Mouse (Mus musculus): ENCODE results near the gene Phldb1. TPM values are rescaled to one million over a fixed set of nuclear protein-coding genes. Genes with fewer than 3 reads are reported as not detected.

Gene Phldb1
- polyA plus RNA-seq, 1 experiment from 2014 or later, result 33.2 TPM

DNA sequence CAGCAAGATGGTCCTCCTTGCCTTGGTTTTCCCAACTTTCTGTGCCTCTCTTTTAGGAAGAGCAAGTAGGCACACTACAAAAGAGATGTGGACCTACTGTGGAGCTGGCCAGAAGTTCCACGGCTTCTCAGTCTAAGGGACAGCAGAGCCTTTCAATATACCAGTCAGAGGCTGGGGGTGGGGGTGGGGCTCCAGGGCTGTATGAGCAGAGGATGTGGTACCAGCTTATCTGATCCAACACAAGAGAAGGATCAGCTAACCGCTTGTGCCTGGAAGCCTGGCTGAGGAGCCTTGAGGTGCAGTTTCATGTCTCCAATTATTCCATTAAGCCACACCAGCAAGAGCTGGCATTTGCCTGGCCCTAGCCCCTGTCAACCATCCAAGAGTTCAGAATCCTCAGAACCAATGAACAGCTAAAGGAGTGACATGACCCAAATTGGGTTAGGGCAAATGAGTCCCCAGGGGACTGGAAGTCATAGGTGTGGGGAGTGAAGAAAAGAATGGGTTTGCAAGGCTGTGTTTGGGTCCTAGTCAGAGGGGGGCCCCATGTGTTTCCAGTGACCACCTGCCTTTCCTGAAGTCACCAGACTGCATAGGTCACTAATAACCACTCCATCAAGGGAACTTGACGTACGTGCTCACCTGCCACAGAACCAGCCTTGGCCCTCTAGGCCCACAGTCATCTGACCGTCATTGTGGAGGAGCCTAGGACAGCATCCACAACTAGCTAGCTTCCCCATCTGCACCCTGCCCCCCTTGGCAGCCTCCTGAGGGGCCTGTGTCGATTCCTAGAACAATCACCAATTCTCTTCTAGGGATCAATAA, 17.8 kb downstream of the Phldb1 start:
- H3K9me3 ChIP-seq, result no peaks in the 10 kb centered on the region
- no peak overlapping the region for H3K4me3 ChIP-seq
- H3K27me3 ChIP-seq, result no peaks in the 10 kb centered on the region
- no peak overlapping the region for H3K4me2 ChIP-seq
- peaks cover 27% of the 10 kb centered on the region for H3K36me3 ChIP-seq
- no peak overlapping the region for H3K9ac ChIP-seq
- no peak overlapping the region for H3K27ac ChIP-seq
- no peak for ATAC-seq (ENCODE audit: borderline replicate concordance, extremely low read depth, low FRiP score, low TSS enrichment)
- 82% methylated on average over 6 of the region's 6 CpGs for WGBS
- peaks cover 28% of the 10 kb centered on the region for H3K4me1 ChIP-seq

DNA sequence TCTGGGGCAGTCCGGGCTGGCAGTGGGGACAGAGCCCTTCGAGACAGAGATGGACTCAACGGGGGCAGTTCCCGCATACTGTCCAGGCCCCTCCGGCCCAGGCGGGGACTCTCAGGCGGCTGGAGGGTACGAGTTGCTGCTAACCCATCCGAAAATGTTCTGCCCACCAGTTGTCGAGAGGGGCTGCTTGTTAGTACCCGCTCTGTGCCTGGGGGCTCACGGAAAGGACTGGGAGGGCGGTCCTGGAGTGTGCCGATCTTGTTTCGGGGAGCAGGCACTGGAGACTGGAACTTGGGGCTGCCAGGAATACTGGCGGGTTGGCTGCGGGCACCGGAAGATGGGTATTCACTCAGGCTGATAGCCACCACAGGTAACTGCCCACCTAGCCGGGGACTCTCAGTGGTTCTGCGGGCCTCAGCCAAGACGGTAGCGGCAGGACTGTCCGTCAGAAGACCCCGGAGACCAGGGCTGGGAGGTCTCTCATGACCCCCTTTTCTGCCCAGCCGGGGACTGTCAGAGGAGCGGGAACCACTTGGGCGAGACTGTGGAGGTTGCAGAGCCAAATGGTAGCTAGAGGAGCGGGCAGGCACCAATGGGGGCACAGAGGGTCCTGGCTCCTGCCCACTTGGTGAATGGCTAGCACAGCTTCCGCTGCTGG, 19.2 kb downstream of the Phldb1 start:
- 93% methylated on average over 29 of the region's 29 CpGs for WGBS
- peaks cover 33% of the 10 kb centered on the region for H3K36me3 ChIP-seq

DNA sequence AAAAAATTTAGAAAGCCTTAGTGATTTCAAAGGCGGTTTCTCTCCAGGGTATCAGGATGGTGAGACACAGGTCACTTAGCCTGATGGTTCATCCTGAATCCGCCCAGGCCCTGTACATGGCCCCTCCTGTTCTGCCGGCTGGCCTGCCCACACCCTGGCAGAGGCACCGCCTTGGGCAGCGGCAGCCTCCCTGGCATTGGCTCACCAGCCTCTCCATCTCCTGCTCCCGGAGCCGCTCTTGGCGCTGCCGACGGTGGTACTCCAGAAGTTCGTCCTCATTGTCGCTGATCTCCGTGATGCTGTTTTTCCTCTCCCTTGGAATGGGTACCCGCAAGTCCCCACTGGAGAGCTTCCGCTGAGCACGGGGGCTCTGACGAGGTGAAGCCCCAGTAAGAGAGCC, 19.9 kb downstream of the Phldb1 start:
- Histone ChIP-seq H3K9ac (no peak overlapping the region), H3K27ac (no peak overlapping the region), H3K4me2 (no peak overlapping the region), H3K4me1 (peaks cover 9% of the 10 kb centered on the region), H3K36me3 (peaks cover 40% of the 10 kb centered on the region), H3K4me3 (no peak overlapping the region), H3K9me3 (no peaks in the 10 kb centered on the region), H3K27me3 (no peaks in the 10 kb centered on the region)
- 86% methylated on average over 17 of the region's 17 CpGs for WGBS
- ATAC-seq (ENCODE audit: borderline replicate concordance, extremely low read depth, low FRiP score, low TSS enrichment), result no peak

More for the DNA sequence above, 19.2 kb downstream of the Phldb1 start:
- Histone ChIP-seq H3K4me3 (no peak overlapping the region), H3K9ac (no peak overlapping the region), H3K9me3 (no peaks in the 10 kb centered on the region), H3K27me3 (no peaks in the 10 kb centered on the region), H3K4me1 (peaks cover 17% of the 10 kb centered on the region), H3K4me2 (no peak overlapping the region), H3K27ac (no peak overlapping the region)
- no peak for ATAC-seq (ENCODE audit: borderline replicate concordance, extremely low read depth, low FRiP score, low TSS enrichment)

DNA sequence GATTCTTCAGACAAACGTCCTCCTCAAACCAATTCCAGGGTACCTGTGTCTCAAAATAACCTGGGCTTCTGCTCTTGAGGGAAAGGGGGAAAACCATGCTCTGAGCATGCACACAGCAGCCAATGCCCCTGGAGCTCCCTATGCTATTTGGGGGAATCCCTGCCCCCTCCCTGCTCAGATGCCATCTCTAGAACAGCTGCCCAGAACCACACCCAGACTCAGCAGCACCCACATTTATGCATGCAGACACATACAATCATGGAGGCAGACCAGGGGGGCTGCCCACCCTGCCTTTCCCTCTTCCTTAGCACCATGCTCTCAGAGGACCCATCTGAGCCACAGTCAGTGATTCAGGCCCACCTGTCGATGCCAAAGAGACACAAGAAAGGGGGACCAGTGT, 21.4 kb downstream of the Phldb1 start:
- no peak for ATAC-seq (ENCODE audit: borderline replicate concordance, extremely low read depth, low FRiP score, low TSS enrichment)
- no peak overlapping the region for H3K4me2 ChIP-seq
- peaks cover 9% of the 10 kb centered on the region for H3K4me1 ChIP-seq
- 61% methylated on average over 2 of the region's 2 CpGs for WGBS
- no peak overlapping the region for H3K9ac ChIP-seq
- H3K9me3 ChIP-seq, result no peaks in the 10 kb centered on the region
- peaks cover 40% of the 10 kb centered on the region for H3K36me3 ChIP-seq
- H3K27me3 ChIP-seq, result no peaks in the 10 kb centered on the region
- no peak overlapping the region for H3K27ac ChIP-seq
- no peak overlapping the region for H3K4me3 ChIP-seq

DNA sequence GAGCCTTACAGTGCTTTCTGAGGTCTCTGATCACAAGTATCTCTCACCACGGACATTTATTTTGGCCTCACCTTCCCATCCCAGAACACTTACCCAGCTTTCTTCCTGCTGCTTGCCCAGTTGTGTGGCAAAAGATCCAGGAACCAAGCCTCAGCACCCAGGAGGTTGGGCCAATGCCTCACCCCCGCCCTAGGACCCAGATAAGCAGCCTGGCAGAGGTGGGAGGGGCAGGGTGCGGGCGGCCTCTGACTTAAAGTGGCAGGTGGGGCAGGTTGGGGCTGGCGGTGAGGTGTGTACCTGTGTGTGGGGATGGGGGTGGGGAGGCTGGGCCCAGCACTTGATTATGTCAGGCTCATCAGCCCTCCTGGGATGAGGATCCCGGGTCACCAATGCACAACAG, 21.9 kb downstream of the Phldb1 start:
- H3K9me3 ChIP-seq, result no peaks in the 10 kb centered on the region
- peaks cover 39% of the 10 kb centered on the region for H3K36me3 ChIP-seq
- 76% methylated on average over 6 of the region's 6 CpGs for WGBS
- peaks cover 10% of the 10 kb centered on the region for H3K4me1 ChIP-seq
- no peaks in the 10 kb centered on the region for H3K27me3 ChIP-seq
- no peak overlapping the region for H3K9ac ChIP-seq
- no peak overlapping the region for H3K4me3 ChIP-seq
- H3K27ac ChIP-seq, result no peak overlapping the region
- ATAC-seq (ENCODE audit: borderline replicate concordance, extremely low read depth, low FRiP score, low TSS enrichment), result no peak
- H3K4me2 ChIP-seq, result no peak overlapping the region

DNA sequence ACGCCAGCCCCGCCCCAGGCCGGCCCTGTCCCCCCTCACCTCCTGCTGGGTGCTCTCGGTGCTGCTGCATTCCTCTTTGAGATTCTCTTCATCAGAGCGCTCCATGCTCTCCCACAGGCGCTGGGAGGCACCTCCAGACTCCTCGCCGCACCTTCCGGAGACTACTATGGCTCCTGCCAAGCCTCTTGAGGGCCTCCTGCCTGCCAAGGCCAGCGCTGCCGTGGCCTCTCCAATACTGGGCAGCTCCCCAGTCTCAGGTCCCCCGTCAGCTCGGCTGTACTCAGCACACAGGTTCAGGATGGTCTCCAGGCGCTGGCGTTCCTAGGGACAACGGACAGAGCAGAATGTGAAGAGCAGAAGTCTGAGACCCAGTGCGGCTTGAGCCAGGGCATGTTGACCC, 23.4 kb downstream of the Phldb1 start:
- H3K4me1 ChIP-seq, result peaks cover 15% of the 10 kb centered on the region
- H3K36me3 ChIP-seq, result peaks cover 46% of the 10 kb centered on the region
- no peak overlapping the region for H3K9ac ChIP-seq
- no peaks in the 10 kb centered on the region for H3K9me3 ChIP-seq
- no peaks in the 10 kb centered on the region for H3K27me3 ChIP-seq
- H3K27ac ChIP-seq, result no peak overlapping the region
- 70% methylated on average over 17 of the region's 17 CpGs for WGBS
- H3K4me2 ChIP-seq, result no peak overlapping the region
- H3K4me3 ChIP-seq, result no peak overlapping the region
- ATAC-seq (ENCODE audit: borderline replicate concordance, extremely low read depth, low FRiP score, low TSS enrichment), result no peak

DNA sequence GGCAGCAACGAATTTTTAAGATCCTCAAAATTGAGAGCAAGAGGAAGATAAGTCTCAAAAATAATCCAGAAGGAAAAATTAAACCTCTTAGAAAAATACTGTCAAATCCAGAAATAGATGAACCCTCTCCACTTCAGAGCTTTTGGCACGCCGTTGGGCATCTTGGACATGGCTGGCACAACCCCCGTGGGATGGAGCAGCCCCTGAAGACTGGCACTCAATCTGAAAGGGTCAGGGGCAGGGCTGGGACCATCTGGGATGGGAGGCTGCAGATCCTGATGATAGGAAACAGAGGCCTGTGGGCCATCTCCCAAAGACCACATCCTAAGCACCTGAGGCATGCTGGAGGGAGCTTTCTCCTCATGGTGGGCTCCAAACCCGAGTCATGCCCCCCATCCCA, 24.8 kb downstream of the Phldb1 start:
- no peak overlapping the region for H3K9ac ChIP-seq
- ATAC-seq (ENCODE audit: borderline replicate concordance, extremely low read depth, low FRiP score, low TSS enrichment), result no peak

DNA sequence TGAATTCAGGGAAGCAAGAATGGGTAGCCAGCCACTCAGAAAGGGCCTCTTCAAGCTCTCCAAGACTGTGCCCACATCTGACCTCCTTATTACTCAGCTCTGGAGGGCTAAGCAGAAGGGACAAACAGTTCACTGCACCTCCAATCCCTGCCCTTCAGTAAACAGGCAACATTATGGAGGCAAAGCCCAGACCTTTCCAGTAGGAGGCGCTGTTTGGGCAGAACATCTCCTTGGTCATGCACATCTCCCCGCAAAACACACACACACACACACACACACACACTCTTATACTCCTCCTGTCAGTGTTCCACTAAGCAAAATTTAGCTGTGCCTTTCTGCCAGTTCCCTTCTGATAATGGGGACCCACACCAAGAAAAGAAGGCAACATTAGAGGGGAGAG, 25.4 kb downstream of the Phldb1 start:
- peaks cover 36% of the 10 kb centered on the region; the same call in 1 of the 2 replicates for H3K36me3 ChIP-seq
- WGBS, result 42% methylated on average over 2 of the region's 2 CpGs
- no peak overlapping the region for H3K4me3 ChIP-seq
- H3K9me3 ChIP-seq, result no peaks in the 10 kb centered on the region
- no peak overlapping the region for H3K4me2 ChIP-seq
- no peak overlapping the region for H3K27ac ChIP-seq
- ATAC-seq (ENCODE audit: borderline replicate concordance, extremely low read depth, low FRiP score, low TSS enrichment), result no peak
- peaks cover 15% of the 10 kb centered on the region for H3K4me1 ChIP-seq
- no peak overlapping the region for H3K9ac ChIP-seq
- no peaks in the 10 kb centered on the region for H3K27me3 ChIP-seq

More for the DNA sequence above, 24.8 kb downstream of the Phldb1 start:
- Histone ChIP-seq H3K27me3 (no peaks in the 10 kb centered on the region), H3K36me3 (peaks cover 39% of the 10 kb centered on the region), H3K27ac (no peak overlapping the region), H3K4me2 (no peak overlapping the region), H3K9me3 (no peaks in the 10 kb centered on the region), H3K4me1 (peaks cover 15% of the 10 kb centered on the region), H3K4me3 (no peak overlapping the region)
- 67% methylated on average over 5 of the region's 5 CpGs for WGBS

DNA sequence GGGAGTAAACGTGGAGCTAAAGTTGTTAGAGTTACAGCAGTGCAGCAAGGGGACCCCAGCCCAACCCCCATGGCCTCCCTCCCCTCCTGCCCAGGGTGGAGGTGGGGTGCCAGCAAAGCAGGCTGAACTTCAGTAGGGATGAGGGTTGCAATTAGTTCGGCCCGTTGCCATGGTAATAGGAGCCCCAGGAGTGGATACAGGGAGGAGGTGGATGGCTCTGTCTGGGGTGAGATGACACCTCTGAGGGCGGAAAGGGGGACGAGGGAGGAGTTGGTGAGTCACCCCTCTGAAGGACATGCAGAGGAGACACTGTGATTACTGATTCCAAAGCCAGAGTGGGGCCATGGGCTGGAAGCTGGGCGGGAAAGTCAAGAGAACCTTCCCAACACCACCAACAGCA, 26.1 kb downstream of the Phldb1 start:
- Histone ChIP-seq H3K9ac (peak overlapping the region; percentile 47; the same call in 1 of the 2 replicates), H3K4me2 (peak overlapping the region; percentile 81), H3K4me3 (peak overlapping the region; percentile 45), H3K27me3 (no peaks in the 10 kb centered on the region), H3K9me3 (no peaks in the 10 kb centered on the region), H3K36me3 (peaks cover 38% of the 10 kb centered on the region; the same call in 1 of the 2 replicates), H3K4me1 (peaks cover 15% of the 10 kb centered on the region), H3K27ac (no peak overlapping the region)
- 22% methylated on average over 6 of the region's 6 CpGs for WGBS
- ATAC-seq (ENCODE audit: borderline replicate concordance, extremely low read depth, low FRiP score, low TSS enrichment), result no peak; the same call in 1 of the 2 replicates

DNA sequence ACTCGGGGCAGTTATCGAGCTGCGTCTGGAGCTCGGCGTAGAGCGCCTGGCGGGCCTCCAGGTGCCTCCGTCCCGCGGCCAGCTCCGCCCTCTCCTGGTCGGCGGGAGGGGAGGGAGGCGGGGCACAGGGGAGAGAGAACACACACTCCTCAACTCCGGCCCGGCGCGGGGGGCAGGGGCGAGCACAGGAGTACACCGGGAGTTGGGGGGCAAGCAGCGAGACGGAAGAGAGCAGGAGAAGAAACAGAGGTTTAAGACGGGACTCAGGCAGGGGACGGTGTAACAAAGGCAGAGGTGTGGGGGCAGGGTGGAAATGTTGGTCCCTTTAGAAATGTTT, 26.6 kb downstream of the Phldb1 start:
- Histone ChIP-seq H3K9me3 (no peaks in the 10 kb centered on the region), H3K36me3 (peaks cover 43% of the 10 kb centered on the region; the same call in 1 of the 2 replicates), H3K27me3 (no peaks in the 10 kb centered on the region), H3K9ac (peak overlapping the region; percentile 47), H3K4me1 (peaks cover 15% of the 10 kb centered on the region), H3K4me2 (peak overlapping the region; percentile 81), H3K4me3 (peak overlapping the region; percentile 45), H3K27ac (peak overlapping the region; percentile 31; the same call in 1 of the 2 replicates)
- peak; percentile 82; the same call in 1 of the 2 replicates for ATAC-seq (ENCODE audit: borderline replicate concordance, extremely low read depth, low FRiP score, low TSS enrichment)
- 4% methylated on average over 24 of the region's 24 CpGs for WGBS

DNA sequence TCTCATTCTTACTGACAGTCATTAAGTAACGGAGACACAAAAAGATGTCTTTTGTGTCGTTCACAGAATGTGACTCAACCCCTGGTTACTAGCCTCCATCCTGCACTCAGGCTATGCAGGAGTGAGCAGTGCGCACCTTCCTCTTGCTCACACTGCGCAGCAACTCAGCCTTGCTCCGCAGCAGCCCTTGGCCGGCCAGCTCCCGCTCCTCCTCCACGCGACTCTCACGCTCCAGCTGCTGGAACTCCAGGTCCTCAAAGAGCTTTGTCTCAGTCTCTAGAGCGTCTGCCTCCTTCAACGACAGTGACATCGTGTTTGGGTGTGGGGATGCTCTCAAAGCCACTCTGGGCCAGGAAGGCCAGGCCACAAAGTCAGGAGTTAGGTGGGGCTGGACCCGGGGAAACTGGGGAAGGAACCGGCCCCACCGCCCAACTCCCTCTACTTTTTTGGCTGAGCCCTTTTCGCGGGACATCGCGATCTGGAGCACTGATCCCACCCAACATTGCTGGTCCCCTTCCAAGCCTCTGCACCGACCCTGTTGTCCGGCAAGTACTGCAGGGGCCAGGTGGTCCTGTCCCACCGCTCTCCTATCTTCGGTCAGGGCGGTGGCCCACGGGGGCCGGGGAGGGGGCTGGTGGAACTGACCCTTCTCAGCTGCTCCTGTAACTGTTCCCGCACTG, 27.1 kb downstream of the Phldb1 start:
- no peaks in the 10 kb centered on the region for H3K27me3 ChIP-seq
- H3K36me3 ChIP-seq, result peaks cover 44% of the 10 kb centered on the region; the same call in 1 of the 2 replicates
- H3K27ac ChIP-seq, result peak overlapping the region; percentile 31; the same call in 1 of the 2 replicates
- 21% methylated on average over 28 of the region's 28 CpGs for WGBS
- H3K4me2 ChIP-seq, result peak overlapping the region; percentile 81
- H3K4me3 ChIP-seq, result peak overlapping the region; percentile 45
- peak; percentile 5; the same call in 1 of the 2 replicates for ATAC-seq (ENCODE audit: borderline replicate concordance, extremely low read depth, low FRiP score, low TSS enrichment)
- H3K9me3 ChIP-seq, result no peaks in the 10 kb centered on the region
- H3K4me1 ChIP-seq, result peaks cover 15% of the 10 kb centered on the region
- peak overlapping the region; percentile 47 for H3K9ac ChIP-seq

DNA sequence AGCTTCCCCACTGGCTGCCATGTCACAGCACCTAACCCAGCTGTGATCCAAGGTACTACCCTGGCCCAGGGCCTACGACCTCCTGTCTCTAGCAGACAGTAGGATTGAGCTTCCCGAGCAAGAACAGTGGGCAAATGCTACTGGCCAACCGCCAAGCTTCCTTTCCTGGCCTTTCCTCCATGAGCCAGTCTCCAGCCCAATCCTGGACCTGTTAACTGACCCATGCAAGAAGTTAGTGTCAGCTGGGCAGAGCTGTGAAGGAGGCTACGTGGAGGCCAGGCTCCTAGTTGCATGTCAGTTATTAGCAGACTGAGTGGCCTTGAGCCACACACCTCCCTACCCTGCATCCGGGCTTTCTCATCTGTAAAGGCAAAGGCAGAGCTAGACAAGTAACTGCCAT, 35.3 kb downstream of the Phldb1 start:
- Histone ChIP-seq H3K4me2 (no peak overlapping the region), H3K36me3 (peaks cover 53% of the 10 kb centered on the region), H3K27ac (no peak overlapping the region), H3K4me1 (no peaks in the 10 kb centered on the region), H3K27me3 (no peaks in the 10 kb centered on the region), H3K4me3 (no peak overlapping the region), H3K9me3 (no peaks in the 10 kb centered on the region), H3K9ac (no peak overlapping the region)
- ATAC-seq (ENCODE audit: borderline replicate concordance, extremely low read depth, low FRiP score, low TSS enrichment), result no peak
- WGBS, result 72% methylated on average over 5 of the region's 5 CpGs
